Mouse (Mus musculus) erythroid progenitor cell, adult 5-6 weeks (primary cell): ENCODE results near the gene Vmn2r5. TPM values are rescaled to one million over a fixed set of nuclear protein-coding genes. Genes with fewer than 3 reads are reported as not detected.
"Not testable (repeated sequence)": the region's sequence is repeated elsewhere in the genome, so short reads cannot be mapped to it uniquely, and the experiment has no call there.

Source experiments
- ATAC-seq: replicated peaks from 2 replicates; pipeline ENCODE4 v1.8.0; 2016; ENCODE audit warnings: moderate number of reproducible peaks, mild to moderate bottlenecking, moderate TSS enrichment, inconsistent platforms; ENCODE audit not compliant: poor library complexity, low FRiP score, severe bottlenecking
- total RNA-seq, 2 experiments: library from RNA; stranded (forward) in 1 of 2; stranded (reverse) in 1 of 2; fragments of 150-400 nt in 1 of 2; fragments of 186-747, 209-891 nt in 1 of 2; gene quantifications; 2 replicates each; pipeline versions ENCODE4 v1.2.3 to v1.2.4; 2015 to 2017; ENCODE audit warnings: low replicate concordance in 2 of 2

Gene Vmn2r5
- total RNA-seq (2015; ENCODE audit: low replicate concordance) (not detected in 2 replicates), total RNA-seq (2017; ENCODE audit: low replicate concordance) (not detected in 2 replicates)

GRCm38 (mm10) chr3:64509742-64510141 lies at the start of gene Vmn2r5:
Vmn2r5 (minus strand) TSS chr3:64509842.
- ATAC-seq, result not testable (repeated sequence)

GRCm38 (mm10) chr3:64523585-64523984 lies 13.9 kb upstream of the Vmn2r5 start:
- not testable (repeated sequence) for ATAC-seq

Other genes with a start within 250 kb of the Vmn2r5 start
- not detected in 2 replicates for gene Vmn2r3, start 220.1 kb downstream of the Vmn2r5 start, total RNA-seq (2015; ENCODE audit: low replicate concordance)
- gene Vmn2r3, start 220.1 kb downstream of the Vmn2r5 start, total RNA-seq (2017; ENCODE audit: low replicate concordance), result not detected in 2 replicates
- gene Vmn2r4, start 94.5 kb downstream of the Vmn2r5 start, total RNA-seq (2015; ENCODE audit: low replicate concordance), result not detected in 2 replicates
- gene Vmn2r4, start 94.5 kb downstream of the Vmn2r5 start, total RNA-seq (2017; ENCODE audit: low replicate concordance), result not detected in 2 replicates
- gene Vmn2r6, start 56.0 kb upstream of the Vmn2r5 start, total RNA-seq (2015; ENCODE audit: low replicate concordance), result not detected in 2 replicates
- not detected in 2 replicates for gene Vmn2r6, start 56.0 kb upstream of the Vmn2r5 start, total RNA-seq (2017; ENCODE audit: low replicate concordance)